Mouse (Mus musculus) hindbrain, embryonic 11.5 days (tissue): ENCODE measurements at regions not wholly inside any gene's neighbourhood (a gene's known extent, or its start where the extent isn't known, plus 50 kb on each side); places are given as distances from the start of the nearest gene placed in this dataset.
"Not testable (repeated sequence)": the region's sequence is repeated elsewhere in the genome, so short reads cannot be mapped to it uniquely, and the experiment has no call there.

Experiments
- ATAC-seq: fragments of 200-750 bp; cut with Nextera tagmentation; 2 replicates; pipeline ENCODE4 v1.8.0; 2017; ENCODE audit warnings: mild to moderate bottlenecking, moderate TSS enrichment, moderate library complexity; ENCODE audit not compliant: low FRiP score
- DNase-seq: peaks from one replicate; pipeline ENCODE4 v3.0.0-alpha.2; 2015; ENCODE audit warnings: low spot score
- H3K27ac ChIP-seq: fragments of 300-500 bp; sonication (generic); 2 replicates; pipeline ENCODE4 v1.5.1; 2014; ENCODE audit warnings: mild to moderate bottlenecking, low read depth, low read length
- H3K27me3 ChIP-seq: fragments of 300-500 bp; sonication (generic); 2 replicates; pipeline ENCODE4 v1.6.1; 2014; ENCODE audit warnings: mild to moderate bottlenecking, low read length, moderate library complexity, mixed read lengths; ENCODE audit not compliant: control insufficient read depth, insufficient read depth
- H3K36me3 ChIP-seq: fragments of 300-500 bp; sonication (generic); 2 replicates; pipeline ENCODE4 v1.6.1; 2014; ENCODE audit warnings: mild to moderate bottlenecking, low read length, moderate library complexity, mixed read lengths; ENCODE audit not compliant: control insufficient read depth, insufficient read depth
- H3K4me1 ChIP-seq: fragments of 300-500 bp; sonication (generic); replicated peaks from 2 replicates; pipeline ENCODE4 v1.6.1; 2014; ENCODE audit warnings: low read length, mixed read lengths; ENCODE audit not compliant: control insufficient read depth, insufficient read depth
- H3K4me2 ChIP-seq: fragments of 300-500 bp; sonication (generic); replicated peaks from 2 replicates; pipeline ENCODE4 v1.6.1; 2014; ENCODE audit warnings: mild to moderate bottlenecking, low read depth, low read length
- H3K4me3 ChIP-seq: fragments of 300-500 bp; sonication (generic); 2 replicates; pipeline ENCODE4 v1.5.1; 2014; ENCODE audit warnings: low read depth, low read length
- H3K9ac ChIP-seq: fragments of 300-500 bp; sonication (generic); 2 replicates; pipeline ENCODE4 v1.6.1; 2014; ENCODE audit warnings: low read depth, low read length
- H3K9me3 ChIP-seq: fragments of 300-500 bp; sonication (generic); 2 replicates; pipeline ENCODE4 v1.6.1; 2016; ENCODE audit warnings: low read length; ENCODE audit not compliant: control insufficient read depth
- WGBS: fragments of 180-500 bp; shearing (Covaris S2); extraction: QIAGEN DNeasy Blood & Tissue Kit; methylation state at CpG from one replicate; pipeline ENCODE4 v1.1.7; 2014; 5-methylcytosine and 5-hydroxymethylcytosine counted together

DNA sequence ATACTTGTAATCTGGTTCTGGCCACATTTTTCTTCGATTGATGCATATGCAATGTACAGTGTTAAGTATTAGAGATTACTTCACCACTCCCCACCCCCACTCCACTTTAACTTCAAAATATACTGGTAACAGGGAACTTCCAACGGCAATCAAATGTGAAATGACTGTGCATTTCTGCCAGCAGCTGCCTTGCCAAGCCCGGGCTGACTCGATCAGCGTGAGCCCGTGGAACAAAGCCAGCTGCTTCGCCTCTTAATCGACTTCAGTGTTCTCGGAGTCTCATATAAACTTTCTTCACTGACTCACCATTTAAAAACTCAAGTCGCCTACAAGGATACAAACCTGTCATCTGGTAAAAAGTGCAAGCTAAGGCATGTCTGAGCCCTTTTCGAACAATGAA lies 188.7 kb upstream of the L3mbtl3 start:
- Histone ChIP-seq H3K4me1 (no peaks in the 10 kb centered on the region), H3K36me3 (no peaks in the 10 kb centered on the region), H3K4me2 (no peak overlapping the region), H3K9ac (no peak overlapping the region), H3K4me3 (no peak overlapping the region), H3K27ac (no peak overlapping the region), H3K9me3 (no peaks in the 10 kb centered on the region), H3K27me3 (no peaks in the 10 kb centered on the region)
- 65% methylated on average over 11 of the region's 11 CpGs for whole genome bisulfite sequencing
- ATAC-seq = no peak
- peak; percentile 15 for DNase-seq

DNA sequence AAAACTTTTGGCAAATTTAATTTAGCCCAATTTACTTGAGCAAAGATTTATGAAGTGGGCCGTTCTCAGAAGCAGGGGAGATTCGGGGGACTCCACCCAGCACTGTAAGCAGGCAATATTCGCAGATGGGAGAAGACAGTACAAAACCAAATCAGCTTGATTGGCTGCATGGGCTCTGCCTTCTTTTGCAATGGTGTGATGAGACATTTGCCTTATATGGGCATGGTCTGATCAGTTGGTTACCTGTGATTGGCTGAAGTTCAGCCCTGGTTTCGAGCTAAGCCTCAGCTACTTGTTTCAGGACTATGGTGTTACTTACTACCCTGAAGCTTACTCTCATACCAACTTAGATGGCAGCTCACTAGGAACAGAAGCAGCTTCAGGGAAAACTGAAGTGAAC lies 185.6 kb upstream of the Arhgap18 start:
- Histone ChIP-seq H3K9me3 (no peaks in the 10 kb centered on the region), H3K4me2 (no peak overlapping the region), H3K27me3 (no peaks in the 10 kb centered on the region), H3K36me3 (no peaks in the 10 kb centered on the region), H3K4me3 (no peak overlapping the region), H3K9ac (no peak overlapping the region), H3K27ac (no peak overlapping the region), H3K4me1 (no peaks in the 10 kb centered on the region)
- DNase-seq (no peak), ATAC-seq (no peak)
- WGBS = 88% methylated on average over 4 of the region's 4 CpGs

DNA sequence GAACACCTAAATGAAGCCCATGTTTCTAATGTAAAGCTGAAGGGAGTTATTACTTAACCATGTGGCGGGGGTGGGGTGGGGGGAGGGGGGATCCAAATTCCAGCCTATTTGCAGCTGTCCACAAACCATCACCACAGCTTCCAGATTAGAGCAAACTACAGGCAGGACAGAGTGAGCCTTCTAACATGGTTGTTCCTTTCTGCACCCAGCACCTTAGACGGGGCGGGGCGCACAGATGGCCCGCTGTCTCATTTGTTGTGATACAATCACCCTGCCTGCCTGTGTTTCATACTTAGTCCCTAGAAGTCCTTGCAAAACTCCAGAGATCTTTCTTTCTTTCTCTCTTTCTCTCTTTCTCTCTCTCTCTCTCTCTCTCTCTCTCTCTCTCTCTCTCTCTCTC lies 182.8 kb upstream of the Arhgap18 start:
- DNase-seq = no peak
- Histone ChIP-seq H3K27me3 (no peaks in the 10 kb centered on the region), H3K36me3 (no peaks in the 10 kb centered on the region), H3K4me3 (no peak overlapping the region), H3K4me2 (no peak overlapping the region), H3K4me1 (no peaks in the 10 kb centered on the region), H3K9me3 (no peaks in the 10 kb centered on the region), H3K27ac (no peak overlapping the region), H3K9ac (no peak overlapping the region)
- whole genome bisulfite sequencing = 79% methylated on average over 5 of the region's 5 CpGs
- ATAC-seq = no peak

DNA sequence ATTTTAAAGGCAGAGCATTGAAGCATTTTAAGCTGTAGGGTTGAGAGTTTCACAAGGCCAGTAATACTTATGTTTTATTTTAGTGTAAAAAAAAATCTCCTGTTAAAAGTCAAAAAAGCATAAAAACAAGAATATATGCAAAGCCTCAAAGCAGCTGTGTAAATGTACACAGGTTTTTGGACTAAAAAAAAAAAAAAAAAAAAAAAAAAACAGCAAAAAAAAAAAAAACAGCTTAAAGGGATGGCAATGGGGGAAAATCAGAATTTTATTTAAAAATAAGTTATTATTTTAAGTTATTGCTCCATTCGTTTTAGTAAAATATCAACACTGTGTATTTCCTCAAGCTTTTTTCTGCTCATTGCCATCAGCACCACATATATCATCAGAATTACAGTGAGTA lies 181.8 kb upstream of the Arhgap18 start:
- no peak for DNase-seq
- H3K9ac ChIP-seq = no peak overlapping the region
- H3K4me1 ChIP-seq = no peaks in the 10 kb centered on the region
- no peak overlapping the region for H3K4me3 ChIP-seq
- H3K27ac ChIP-seq = no peak overlapping the region
- no peaks in the 10 kb centered on the region for H3K36me3 ChIP-seq
- H3K27me3 ChIP-seq = no peaks in the 10 kb centered on the region
- H3K4me2 ChIP-seq = no peak overlapping the region
- 79% methylated on average over 1 of the region's 1 CpGs for WGBS
- no peaks in the 10 kb centered on the region for H3K9me3 ChIP-seq
- no peak for ATAC-seq

DNA sequence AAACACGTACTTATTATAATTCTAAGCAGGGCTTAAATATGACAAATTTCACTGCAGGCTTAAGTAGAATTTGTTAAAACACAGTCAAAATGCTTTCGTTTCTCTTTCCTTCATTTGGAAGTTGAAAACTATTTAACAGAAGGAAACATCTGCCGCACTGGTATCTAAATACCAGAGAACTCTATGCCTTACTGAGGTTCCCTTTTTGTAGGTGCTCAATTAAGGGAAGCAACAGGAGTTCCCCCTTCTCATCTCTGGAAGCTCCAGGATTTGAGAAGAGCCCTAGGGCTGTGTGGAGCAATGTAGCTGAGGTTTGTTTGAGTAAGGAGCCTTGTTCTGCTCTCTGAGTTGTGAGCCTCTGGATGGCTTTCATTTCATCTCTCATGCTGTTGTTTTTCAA lies 177.1 kb upstream of the Arhgap18 start:
- Histone ChIP-seq H3K27me3 (no peaks in the 10 kb centered on the region), H3K9me3 (no peaks in the 10 kb centered on the region), H3K9ac (no peak overlapping the region), H3K27ac (no peak overlapping the region), H3K4me2 (no peak overlapping the region), H3K4me1 (no peaks in the 10 kb centered on the region), H3K36me3 (no peaks in the 10 kb centered on the region), H3K4me3 (no peak overlapping the region)
- DNase-seq (no peak), ATAC-seq (no peak)
- WGBS = 91% methylated on average over 3 of the region's 3 CpGs

DNA sequence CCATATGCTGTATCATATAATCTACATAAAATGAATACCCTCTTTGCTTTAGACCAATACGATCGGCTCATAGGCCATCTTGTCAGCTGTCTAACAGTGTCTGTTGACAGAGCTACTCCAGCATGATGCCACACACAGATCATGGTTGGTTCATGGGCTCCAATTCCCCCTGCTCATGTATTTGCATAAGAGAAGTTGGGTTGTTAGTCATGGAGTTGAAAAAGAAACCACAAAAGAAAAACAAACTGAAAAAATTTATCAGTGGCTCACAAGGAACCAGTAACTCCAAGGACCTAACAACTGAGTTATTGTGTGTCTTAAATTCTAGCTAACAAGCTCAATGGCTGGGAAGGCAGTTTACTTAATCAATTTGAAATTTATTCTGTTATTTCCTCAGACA lies 176.1 kb upstream of the Arhgap18 start:
- Histone ChIP-seq H3K4me2 (no peak overlapping the region), H3K27me3 (no peaks in the 10 kb centered on the region), H3K9ac (no peak overlapping the region), H3K4me3 (no peak overlapping the region), H3K27ac (no peak overlapping the region), H3K36me3 (no peaks in the 10 kb centered on the region), H3K9me3 (no peaks in the 10 kb centered on the region), H3K4me1 (no peaks in the 10 kb centered on the region)
- no peak for DNase-seq
- no peak for ATAC-seq
- 89% methylated on average over 2 of the region's 2 CpGs for WGBS

DNA sequence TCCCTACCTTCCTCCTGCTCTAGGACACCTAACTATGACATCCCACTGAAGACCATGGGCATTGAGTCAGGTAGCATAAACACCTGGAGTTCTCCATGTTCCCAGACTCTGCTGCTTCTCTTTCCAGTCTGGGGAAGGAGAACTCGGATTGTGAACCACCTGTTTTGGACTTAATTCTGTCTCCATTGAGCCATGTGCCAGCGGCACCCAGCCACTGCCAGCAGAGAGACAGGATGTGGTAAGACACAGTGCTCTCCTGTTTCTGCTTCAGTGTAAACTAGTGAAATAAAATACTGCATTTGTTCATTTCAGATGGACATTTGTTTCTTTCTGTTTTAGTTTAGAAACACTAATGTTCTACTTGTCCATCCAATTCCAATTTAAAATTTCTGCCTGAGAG lies 168.1 kb upstream of the Arhgap18 start:
- Histone ChIP-seq H3K4me2 (no peak overlapping the region), H3K4me1 (no peaks in the 10 kb centered on the region), H3K36me3 (no peaks in the 10 kb centered on the region), H3K4me3 (no peak overlapping the region), H3K27me3 (no peaks in the 10 kb centered on the region), H3K27ac (no peak overlapping the region), H3K9ac (no peak overlapping the region), H3K9me3 (no peaks in the 10 kb centered on the region)
- ATAC-seq = no peak
- 85% methylated on average over 2 of the region's 2 CpGs for WGBS
- no peak for DNase-seq

DNA sequence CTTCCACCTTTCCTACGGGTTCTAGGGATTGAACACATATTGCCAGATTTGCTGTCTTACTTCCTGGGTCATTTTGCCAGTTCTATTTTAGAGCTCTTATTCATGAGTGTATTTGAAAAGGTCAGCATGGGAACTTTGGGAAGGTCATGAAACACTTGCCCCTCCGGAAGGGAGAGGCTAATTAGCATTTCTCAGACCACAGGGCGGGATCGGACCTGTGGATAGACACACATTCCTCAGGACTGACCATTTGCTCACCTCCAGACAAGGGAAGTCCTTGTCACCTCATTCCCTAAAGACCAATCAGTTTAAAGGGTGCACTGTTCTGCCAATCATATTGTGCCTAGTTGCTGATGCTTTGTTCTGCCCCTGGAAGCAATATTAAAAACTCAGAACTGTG lies 146.1 kb upstream of the Arhgap18 start:
- ATAC-seq, H3K36me3 ChIP-seq, H3K9ac ChIP-seq, H3K27ac ChIP-seq, H3K4me3 ChIP-seq, H3K9me3 ChIP-seq, H3K4me1 ChIP-seq, H3K4me2 ChIP-seq, DNase-seq, H3K27me3 ChIP-seq: not testable (repeated sequence)
- 66% methylated on average over 4 of the region's 4 CpGs for WGBS

DNA sequence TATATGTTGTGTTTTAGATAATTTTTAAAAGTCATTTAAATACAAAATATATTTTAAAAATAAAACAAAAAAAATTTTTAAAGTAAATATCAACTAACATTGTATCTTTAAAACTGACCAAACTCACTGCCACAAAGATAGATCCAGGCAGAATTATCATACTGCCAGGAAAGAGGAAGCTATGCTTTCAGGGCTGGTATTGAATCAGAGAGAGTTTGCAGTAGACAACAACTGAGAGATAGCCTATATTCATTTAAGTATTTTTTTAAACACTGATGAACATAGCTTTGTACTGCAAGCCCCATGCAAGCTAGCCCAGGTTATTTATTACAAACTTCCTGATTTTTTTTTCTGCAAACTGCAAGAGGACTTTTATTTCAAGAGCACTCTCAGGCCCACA lies 142.0 kb upstream of the Arhgap18 start:
- H3K4me1 ChIP-seq = no peaks in the 10 kb centered on the region
- H3K27me3 ChIP-seq = no peaks in the 10 kb centered on the region
- H3K36me3 ChIP-seq = no peaks in the 10 kb centered on the region
- no peaks in the 10 kb centered on the region for H3K9me3 ChIP-seq
- DNase-seq = no peak
- H3K27ac ChIP-seq = no peak overlapping the region
- H3K9ac ChIP-seq = no peak overlapping the region
- no peak for ATAC-seq
- H3K4me2 ChIP-seq = no peak overlapping the region
- H3K4me3 ChIP-seq = no peak overlapping the region
